Mouse (Mus musculus) kidney, embryonic 14.5 days (tissue): ENCODE data around the gene Uck1. TPM values are rescaled to one million over a fixed set of nuclear protein-coding genes. Genes with fewer than 3 reads are reported as not detected.
A peak's percentile ranks its signal among the peaks of the same experiment; 100 is the strongest.

Experiments used
- ATAC-seq: fragments of 200-750 bp; cut with Nextera tagmentation; 2 replicates; pipeline ENCODE4 v1.8.0; 2017; ENCODE audit warnings: moderate number of reproducible peaks, mild to moderate bottlenecking, moderate TSS enrichment, moderate library complexity; ENCODE audit not compliant: low FRiP score, low TSS enrichment
- H3K27ac ChIP-seq: fragments of 300-500 bp; sonication (generic); 2 replicates; pipeline ENCODE4 v1.5.1; 2014; ENCODE audit warnings: low read depth, mild to moderate bottlenecking, low read length, moderate library complexity, mixed read lengths
- H3K27me3 ChIP-seq: fragments of 300-500 bp; sonication (generic); 2 replicates; pipeline ENCODE4 v1.6.1; 2014; ENCODE audit warnings: mild to moderate bottlenecking, low read length; ENCODE audit not compliant: control insufficient read depth, insufficient read depth
- H3K36me3 ChIP-seq: fragments of 300-500 bp; sonication (generic); 2 replicates; pipeline ENCODE4 v1.6.1; 2014; ENCODE audit warnings: low read length, mixed read lengths; ENCODE audit not compliant: control insufficient read depth, insufficient read depth
- H3K4me1 ChIP-seq: fragments of 300-500 bp; sonication (generic); 2 replicates; pipeline ENCODE4 v1.6.1; 2014; ENCODE audit warnings: low read length, mixed read lengths; ENCODE audit not compliant: control insufficient read depth, insufficient read depth
- H3K4me2 ChIP-seq: fragments of 300-500 bp; sonication (generic); replicated peaks from 2 replicates; pipeline ENCODE4 v1.6.1; 2014; ENCODE audit warnings: low read depth, mild to moderate bottlenecking, low read length
- H3K4me3 ChIP-seq: fragments of 300-500 bp; sonication (generic); 2 replicates; pipeline ENCODE4 v1.5.1; 2014; ENCODE audit warnings: mild to moderate bottlenecking, low read length
- H3K9ac ChIP-seq: fragments of 300-500 bp; sonication (generic); 2 replicates; pipeline ENCODE4 v1.6.1; 2014; ENCODE audit warnings: low read depth, mild to moderate bottlenecking, low read length, moderate library complexity
- H3K9me3 ChIP-seq: fragments of 300-500 bp; sonication (generic); 2 replicates; pipeline ENCODE4 v1.6.1; 2016; ENCODE audit warnings: low read length; ENCODE audit not compliant: control insufficient read depth
- WGBS: fragments of 180-500 bp; shearing (Covaris S2); extraction: QIAGEN DNeasy Blood & Tissue Kit; methylation state at CpG from one replicate; pipeline ENCODE4 v1.1.7; 2014; 5-methylcytosine and 5-hydroxymethylcytosine counted together
- polyA plus RNA-seq: library from polyadenylated mRNA; unstranded; fragments of >200 nt; fragmentation: Nextera tagmentation; extraction: Ambion mirVana; gene quantifications from 2 replicates; pipeline ENCODE4 v1.2.1, GENCODE M21; 2014

The Uck1 gene
- polyA plus RNA-seq, 1 experiment from 2014 or later: 64.3 TPM

DNA sequence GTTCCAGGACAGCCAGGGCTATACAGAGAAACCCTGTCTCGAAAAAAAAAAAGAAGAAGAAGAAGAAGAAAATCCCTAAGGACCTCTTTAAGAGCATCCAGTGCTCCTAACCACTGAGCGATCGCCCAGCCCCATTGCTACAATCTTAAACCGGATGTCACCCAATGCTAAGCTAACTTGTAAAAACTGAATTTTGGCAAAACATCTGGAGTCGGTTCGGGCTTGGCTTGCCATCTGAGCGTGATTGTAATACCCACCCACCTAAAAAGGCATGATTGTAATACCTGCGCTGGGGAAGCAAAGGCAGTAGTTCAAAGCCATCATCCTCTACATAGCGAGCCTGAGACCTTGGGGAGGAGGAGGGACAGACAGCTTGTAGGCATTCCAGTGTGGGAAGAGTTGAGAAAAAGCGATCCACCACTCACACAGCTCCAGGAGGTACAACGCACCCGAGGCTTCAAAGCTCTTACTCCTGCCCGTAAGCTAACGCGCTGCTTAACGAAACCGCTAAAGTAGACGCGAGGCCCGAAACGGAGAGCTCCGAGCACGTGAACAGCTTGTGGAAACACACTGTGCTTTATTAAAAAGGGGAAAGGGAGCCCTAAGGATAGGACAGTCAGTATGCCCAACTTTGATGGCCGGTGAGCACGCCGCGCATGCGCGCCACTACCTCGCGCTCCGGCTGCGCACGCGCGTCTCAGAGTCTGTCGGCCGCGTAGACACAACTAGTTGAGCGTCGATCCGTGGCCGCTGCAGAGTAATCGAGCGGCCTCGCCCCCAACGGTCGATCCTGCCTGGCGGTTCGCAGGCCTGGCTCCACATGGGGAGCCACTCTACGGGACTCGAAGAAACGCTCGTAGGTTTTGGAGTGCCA lies 23.8 kb downstream of the Uck1 start, which contains the start of gene Pomt1:
Gene Pomt1, plus strand, starts transcription at position 705 of the 874 bp plus-strand sequence.
- H3K4me3 ChIP-seq: peak within 1 kb of the TSS; percentile 78
- peak within 1 kb of the TSS; percentile 84 for H3K4me2 ChIP-seq
- ATAC-seq: peak; percentile 90
- H3K4me1 ChIP-seq: peaks cover 13% of the 10 kb centered on the region
- H3K27ac ChIP-seq: peak within 1 kb of the TSS; percentile 91
- peak within 1 kb of the TSS; percentile 77 for H3K9ac ChIP-seq
- peaks cover 34% of the 10 kb centered on the region for H3K36me3 ChIP-seq
- H3K27me3 ChIP-seq: no peaks in the 10 kb centered on the region
- no peaks in the 10 kb centered on the region for H3K9me3 ChIP-seq
- WGBS: under 1% methylated on average over 54 of the region's 54 CpGs

DNA sequence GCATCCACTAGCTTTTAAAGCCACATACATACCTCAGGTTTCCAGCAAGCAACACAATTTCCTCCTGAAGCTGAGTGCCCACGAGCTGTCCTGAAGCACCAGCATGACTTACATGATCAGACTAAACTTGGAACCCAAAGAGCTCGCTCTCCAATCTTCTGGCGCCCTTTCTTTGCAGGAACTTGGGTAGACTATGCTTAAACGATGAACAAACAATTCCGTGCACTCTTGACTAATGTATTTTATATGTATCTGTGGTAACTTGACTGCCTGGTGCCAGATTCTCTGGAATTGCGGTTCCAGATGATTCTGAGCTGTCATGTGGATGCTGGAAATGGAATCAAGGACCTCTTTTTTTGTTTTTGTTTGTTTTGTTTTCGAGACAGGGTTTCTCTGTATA lies 24.5 kb downstream of the Uck1 start:
- ATAC-seq: no peak
- 32% methylated on average over 7 of the region's 7 CpGs for WGBS
- H3K4me2 ChIP-seq: peak overlapping the region; percentile 84
- H3K9ac ChIP-seq: peak overlapping the region; percentile 77
- peaks cover 41% of the 10 kb centered on the region for H3K36me3 ChIP-seq
- H3K27me3 ChIP-seq: no peaks in the 10 kb centered on the region
- peak overlapping the region; percentile 78 for H3K4me3 ChIP-seq
- peaks cover 13% of the 10 kb centered on the region for H3K4me1 ChIP-seq
- H3K27ac ChIP-seq: peak overlapping the region; percentile 91
- H3K9me3 ChIP-seq: no peaks in the 10 kb centered on the region

DNA sequence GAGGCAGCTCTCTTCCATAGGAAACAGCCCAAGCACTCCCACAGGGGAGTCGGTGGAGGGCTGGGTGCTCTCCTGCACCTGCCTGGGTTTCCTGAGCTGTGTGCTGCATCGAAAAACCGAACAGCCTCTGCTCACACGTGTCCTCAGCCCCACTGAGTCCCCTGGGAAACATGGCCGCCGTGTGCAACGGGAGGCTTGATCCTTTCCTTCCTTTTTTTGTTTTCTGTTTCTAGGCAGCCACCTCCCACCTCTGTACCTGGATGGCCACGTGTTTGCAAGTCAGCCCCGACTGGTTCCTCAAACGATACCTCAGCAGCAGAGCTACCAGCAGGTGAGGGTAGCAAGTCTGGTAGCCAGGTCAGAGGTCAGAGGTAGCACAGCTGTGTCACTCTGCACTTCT lies 37.9 kb downstream of the Uck1 start:
- Histone ChIP-seq H3K4me2 (no peak overlapping the region), H3K9ac (no peak overlapping the region), H3K36me3 (peaks cover 99% of the 10 kb centered on the region), H3K27ac (no peak overlapping the region), H3K9me3 (no peaks in the 10 kb centered on the region), H3K27me3 (no peaks in the 10 kb centered on the region), H3K4me1 (no peaks in the 10 kb centered on the region), H3K4me3 (no peak overlapping the region)
- WGBS: 83% methylated on average over 10 of the region's 10 CpGs
- ATAC-seq: no peak

DNA sequence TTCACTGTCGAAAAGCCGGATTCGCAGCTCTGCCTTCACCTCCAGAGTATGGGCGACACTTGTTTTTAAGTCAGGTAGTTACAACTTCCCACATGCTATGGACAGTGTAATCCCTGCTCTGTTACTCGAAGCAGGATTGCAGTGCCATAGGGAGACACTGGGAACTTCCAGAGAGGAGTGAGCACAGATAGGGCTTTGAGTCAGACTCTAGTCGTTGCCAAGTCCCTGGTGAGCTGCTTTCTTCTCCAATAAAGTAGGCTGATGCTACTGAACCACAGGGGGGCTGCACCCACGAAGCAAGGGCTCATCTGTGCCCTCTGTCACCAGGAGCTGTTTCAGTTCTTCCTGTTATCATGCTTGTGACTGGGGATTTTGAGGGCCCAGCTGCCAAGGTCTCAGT lies 38.4 kb downstream of the Uck1 start:
- ATAC-seq: no peak
- H3K9ac ChIP-seq: no peak overlapping the region
- peaks cover 99% of the 10 kb centered on the region for H3K36me3 ChIP-seq
- H3K4me1 ChIP-seq: no peaks in the 10 kb centered on the region
- H3K27me3 ChIP-seq: no peaks in the 10 kb centered on the region
- H3K9me3 ChIP-seq: no peaks in the 10 kb centered on the region
- no peak overlapping the region for H3K4me2 ChIP-seq
- no peak overlapping the region for H3K4me3 ChIP-seq
- 87% methylated on average over 7 of the region's 7 CpGs for WGBS
- no peak overlapping the region for H3K27ac ChIP-seq

DNA sequence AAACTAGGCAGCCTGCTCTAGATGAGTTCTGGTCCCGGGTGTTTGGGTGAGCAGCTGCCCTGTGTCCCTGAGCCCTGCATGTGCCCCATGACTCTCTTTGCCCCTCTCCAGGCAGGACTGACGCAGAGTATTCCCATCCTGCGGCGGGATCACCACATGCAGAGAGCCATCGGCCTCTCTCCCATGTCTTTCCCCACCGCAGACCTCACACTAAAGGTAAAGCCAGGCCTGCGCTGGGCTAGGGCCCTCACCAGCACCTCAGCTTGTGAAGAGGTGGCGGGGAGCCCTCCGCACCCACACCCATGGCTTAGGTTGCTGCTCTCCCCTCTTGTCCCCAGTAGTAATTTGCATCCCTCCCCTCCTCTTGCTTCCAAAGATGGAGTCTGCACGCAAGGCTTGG lies 39.0 kb downstream of the Uck1 start:
- Histone ChIP-seq H3K36me3 (peaks cover 99% of the 10 kb centered on the region), H3K27me3 (no peaks in the 10 kb centered on the region), H3K4me2 (no peak overlapping the region), H3K4me3 (no peak overlapping the region), H3K27ac (no peak overlapping the region), H3K4me1 (no peaks in the 10 kb centered on the region), H3K9me3 (no peaks in the 10 kb centered on the region), H3K9ac (no peak overlapping the region)
- ATAC-seq: no peak
- 95% methylated on average over 10 of the region's 10 CpGs for WGBS

DNA sequence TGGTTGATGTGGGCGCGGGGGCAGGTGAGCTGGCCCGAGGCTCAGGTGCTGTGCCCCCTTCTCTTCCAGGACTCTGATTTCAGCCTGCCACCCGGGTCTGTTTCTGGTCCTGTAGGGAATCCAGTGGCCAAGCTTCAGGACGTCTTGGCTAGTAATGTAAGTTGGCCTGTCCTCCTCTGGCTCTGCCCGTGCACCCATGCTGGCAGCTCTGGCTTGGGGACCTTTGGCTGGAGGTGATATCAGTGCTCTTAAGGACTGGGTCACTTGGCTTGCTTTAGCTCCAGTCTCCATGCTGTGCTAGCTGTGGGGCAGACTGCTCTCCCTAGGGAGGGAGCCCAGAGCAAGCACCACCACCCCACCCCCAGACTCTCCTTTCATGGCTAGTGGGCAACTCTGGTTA lies 39.9 kb downstream of the Uck1 start:
- H3K36me3 ChIP-seq: peaks cover 99% of the 10 kb centered on the region
- H3K27ac ChIP-seq: no peak overlapping the region
- no peak for ATAC-seq
- H3K4me1 ChIP-seq: no peaks in the 10 kb centered on the region
- no peaks in the 10 kb centered on the region for H3K27me3 ChIP-seq
- H3K9me3 ChIP-seq: no peaks in the 10 kb centered on the region
- WGBS: 87% methylated on average over 6 of the region's 6 CpGs
- no peak overlapping the region for H3K4me2 ChIP-seq
- no peak overlapping the region for H3K4me3 ChIP-seq
- no peak overlapping the region for H3K9ac ChIP-seq

DNA sequence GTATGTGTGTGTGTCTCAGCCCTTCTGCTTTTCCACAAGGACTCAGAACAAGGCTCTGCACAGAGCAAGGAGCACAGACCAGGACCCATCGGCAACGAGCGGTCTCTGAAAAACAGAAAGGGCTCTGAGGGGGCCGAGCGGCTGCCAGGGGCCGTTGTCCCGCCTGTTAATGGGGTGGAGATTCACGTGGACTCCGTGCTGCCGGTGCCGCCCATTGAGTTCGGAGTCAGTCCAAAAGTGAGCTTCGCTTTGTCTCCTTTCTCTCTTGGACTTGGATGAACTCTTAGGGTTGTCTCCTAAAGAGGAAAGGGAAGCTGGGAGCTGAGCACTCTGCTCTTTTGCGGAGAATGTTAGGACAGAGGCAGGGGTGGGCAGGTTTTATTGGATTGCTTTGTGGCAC lies 40.5 kb downstream of the Uck1 start:
- Histone ChIP-seq H3K27me3 (no peaks in the 10 kb centered on the region), H3K4me2 (no peak overlapping the region), H3K27ac (no peak overlapping the region), H3K9me3 (no peaks in the 10 kb centered on the region), H3K4me1 (no peaks in the 10 kb centered on the region), H3K9ac (no peak overlapping the region), H3K36me3 (peaks cover 100% of the 10 kb centered on the region), H3K4me3 (no peak overlapping the region)
- no peak for ATAC-seq
- 94% methylated on average over 14 of the region's 14 CpGs for WGBS

DNA sequence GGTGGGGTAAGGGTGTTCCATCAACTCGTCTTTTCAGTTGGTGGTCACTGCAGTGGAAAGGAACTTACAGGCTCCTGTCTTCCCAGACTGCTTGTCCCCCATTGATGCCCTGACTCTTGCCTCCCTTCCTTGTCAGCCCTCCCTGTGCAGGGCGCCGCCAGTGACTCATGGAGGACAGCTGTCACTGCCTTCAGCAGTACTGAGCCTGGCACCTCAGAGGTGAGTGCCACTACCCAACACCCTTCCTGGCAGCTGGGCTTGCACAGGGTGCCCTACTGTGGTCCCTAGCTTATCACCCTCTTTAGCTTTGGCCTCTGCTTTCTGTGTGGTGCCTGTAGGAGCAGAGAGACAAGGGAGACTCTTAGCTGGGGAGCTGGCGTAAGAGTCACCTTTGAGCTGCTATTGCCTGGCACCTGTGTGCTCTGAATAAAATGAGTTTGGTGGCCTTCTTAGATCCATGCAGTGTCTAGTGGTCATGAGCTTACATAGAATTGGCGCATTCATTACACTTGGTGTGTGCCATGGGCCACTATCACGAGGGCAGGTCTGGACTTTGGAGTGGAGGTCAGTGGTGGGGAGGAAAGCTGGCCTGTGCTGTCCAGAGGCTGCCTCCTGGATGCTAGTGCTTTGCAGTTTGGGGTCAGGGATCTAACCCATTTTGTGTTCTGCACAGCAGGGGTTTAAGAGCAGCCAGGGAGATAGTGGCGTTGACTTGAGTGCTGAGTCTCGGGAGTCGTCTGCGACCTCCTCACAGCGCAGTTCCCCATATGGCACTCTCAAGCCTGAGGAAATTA lies 41.2 kb downstream of the Uck1 start:
- 88% methylated on average over 11 of the region's 11 CpGs for WGBS
- Histone ChIP-seq H3K36me3 (peaks cover 100% of the 10 kb centered on the region), H3K4me1 (no peaks in the 10 kb centered on the region), H3K9ac (no peak overlapping the region), H3K4me2 (no peak overlapping the region), H3K4me3 (no peak overlapping the region), H3K27ac (no peak overlapping the region), H3K9me3 (no peaks in the 10 kb centered on the region), H3K27me3 (no peaks in the 10 kb centered on the region)
- no peak for ATAC-seq

DNA sequence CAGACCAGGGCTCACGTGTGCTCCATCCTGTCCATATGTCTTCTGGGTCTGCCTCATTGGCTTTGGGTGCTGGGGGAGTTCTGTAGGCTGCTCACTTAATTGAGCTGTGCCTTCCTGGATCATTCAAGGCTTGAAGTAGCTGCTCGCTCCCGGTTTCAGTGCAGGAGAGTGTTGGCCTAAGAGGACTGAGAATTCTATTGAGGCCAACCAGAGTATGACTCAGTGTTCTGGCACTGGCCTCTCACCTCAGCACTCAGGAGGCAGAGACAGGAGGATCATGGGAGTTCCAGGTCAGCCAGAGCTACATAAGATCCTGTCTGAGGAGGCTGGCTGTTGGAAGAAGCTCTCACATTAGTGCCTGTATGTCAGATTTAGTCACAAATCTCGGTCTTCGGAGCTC lies 41.8 kb downstream of the Uck1 start:
- Histone ChIP-seq H3K36me3 (peaks cover 100% of the 10 kb centered on the region), H3K27me3 (no peaks in the 10 kb centered on the region), H3K9ac (no peak overlapping the region), H3K4me2 (no peak overlapping the region), H3K4me3 (no peak overlapping the region), H3K27ac (no peak overlapping the region), H3K9me3 (no peaks in the 10 kb centered on the region), H3K4me1 (no peaks in the 10 kb centered on the region)
- 91% methylated on average over 5 of the region's 5 CpGs for WGBS
- ATAC-seq: no peak
